Comparison of ENCODE assay signal across 9 mouse cellular contexts in genomic region chr8:111712588-111712987, GRCm38 (mm10). TPM values are rescaled to one million over a fixed set of nuclear protein-coding genes. Genes with fewer than 3 reads are reported as not detected.
A peak's percentile ranks its signal among the peaks of the same experiment; 100 is the strongest.
DNase-seq lines count a peak whose midpoint lies in the region; ATAC-seq and TF ChIP-seq lines count a peak whose summit lies in the region.
"Had no signal": no experiment of that assay in that cellular context is flagged by ENCODE, and none has a peak within 500 bp of the region (broad histone marks: within the 10 kb centered on the region; RNA-seq: fewer than 3 reads in every experiment).

No protein-coding gene starts in this region.

- intact Hi-C loops in gastrocnemius, adult 2 months (cut with DNase I): loop anchor here (1.0 to 5.0 kb wide), 2 partner anchors 35 to 113 kb away; no protein-coding TSS in a partner anchor

- no peak overlapping the region for H3K27ac ChIP-seq in ES-Bruce4 (ENCODE audit: insufficient read depth, low read length)
- H3K27ac ChIP-seq in gastrocnemius, adult 2 months: no peak overlapping the region
- H3K27ac ChIP-seq in kidney, postnatal 0 days: no peak overlapping the region
- H3K27ac ChIP-seq: lung, embryonic 15.5 days had no signal

- H3K4me2 ChIP-seq in kidney, postnatal 0 days (ENCODE audit: low read length): no peak overlapping the region
- no peak overlapping the region for H3K4me2 ChIP-seq in myocyte (ENCODE audit: low read depth)
- H3K4me2 ChIP-seq: lung, embryonic 15.5 days had no signal

- peak; percentile 61 to 68 for DNase-seq in left cerebral cortex, adult 18-20 months (ENCODE audit: low spot score in 2 of 2)
- no peak for DNase-seq in left cerebral cortex, adult 11 months (ENCODE audit: low spot score)
- DNase-seq in brain, embryonic 14.5 days (ENCODE audit: low read depth): peak; percentile 76
- DNase-seq in gastrocnemius, adult 2 months: peak; percentile 86
- peak; percentile 87 for DNase-seq in kidney, postnatal 0 days (ENCODE audit: low spot score)

- H3K27me3 ChIP-seq in ES-Bruce4 (ENCODE audit: control insufficient read depth, insufficient read depth, low read length, poor library complexity, severe bottlenecking) (no peaks in the 10 kb centered on the region), myocyte (ENCODE audit: control insufficient read depth, insufficient read depth, insufficient read length) (no peaks in the 10 kb centered on the region)
- H3K27me3 ChIP-seq in kidney, postnatal 0 days (ENCODE audit: insufficient read depth, low read length): no peaks in the 10 kb centered on the region
- H3K27me3 ChIP-seq: lung, embryonic 15.5 days had no signal

- 62% methylated on average over 6 of the region's 6 CpGs for WGBS in kidney, postnatal 0 days

- H3ac ChIP-seq in myocyte (ENCODE audit: control insufficient read depth, insufficient read length): no peak overlapping the region

- H3K9me3 ChIP-seq in ES-Bruce4 (replicated peaks; ENCODE audit: control insufficient read depth, insufficient read depth, low read length, poor library complexity, severe bottlenecking): no peaks in the 10 kb centered on the region
- H3K9me3 ChIP-seq in kidney, postnatal 0 days (replicated peaks; ENCODE audit: low read length): no peaks in the 10 kb centered on the region
- H3K9me3 ChIP-seq: lung, embryonic 15.5 days had no signal

- no peak for TF ChIP-seq EP300 in ES-Bruce4 (IDR thresholded peaks at IDR 0.05; ENCODE audit: insufficient read depth, low read depth, low read length)

- H3K9ac ChIP-seq in ES-Bruce4 (ENCODE audit: low read depth, poor library complexity, severe bottlenecking): no peak overlapping the region
- no peak overlapping the region for H3K9ac ChIP-seq in kidney, postnatal 0 days (ENCODE audit: low read depth, low read length)
- H3K9ac ChIP-seq: lung, embryonic 15.5 days had no signal

- peaks cover 34% of the 10 kb centered on the region for H3K36me3 ChIP-seq in ES-Bruce4 (ENCODE audit: control insufficient read depth, insufficient read depth, low read length, poor library complexity, severe bottlenecking)
- H3K36me3 ChIP-seq in kidney, postnatal 0 days (ENCODE audit: insufficient read depth, low read length): peaks cover 65% of the 10 kb centered on the region
- H3K36me3 ChIP-seq in myocyte (ENCODE audit: control insufficient read depth, insufficient read depth): peaks cover 41% of the 10 kb centered on the region

- peaks cover 4% of the 10 kb centered on the region for H3K4me1 ChIP-seq in ES-Bruce4 (ENCODE audit: control insufficient read depth, insufficient read depth, low read length)
- peaks cover 10% of the 10 kb centered on the region; the same call in 1 of the 2 replicates for H3K4me1 ChIP-seq in kidney, postnatal 0 days (replicated peaks; ENCODE audit: insufficient read depth, low read length)

- no peak overlapping the region for H3K4me3 ChIP-seq in ES-Bruce4 (ENCODE audit: low read depth, low read length)
- no peak overlapping the region for H3K4me3 ChIP-seq in gastrocnemius, adult 2 months
- H3K4me3 ChIP-seq in kidney, postnatal 0 days (replicated peaks; ENCODE audit: low read depth, low read length): no peak overlapping the region
- no peak overlapping the region for H3K4me3 ChIP-seq in myocyte
- H3K4me3 ChIP-seq: lung, embryonic 15.5 days had no signal

- TF ChIP-seq POLR2A in ES-Bruce4 (IDR thresholded peaks at IDR 0.05; ENCODE audit: insufficient read depth, low read length): no peak
- TF ChIP-seq POLR2A in brain, embryonic 14.5 days (IDR thresholded peaks at IDR 0.05; ENCODE audit: borderline replicate concordance, extremely low read depth, insufficient read depth, insufficient read length, poor library complexity, severe bottlenecking): no peak
- TF ChIP-seq POLR2A in myocyte (IDR thresholded peaks at IDR 0.05; ENCODE audit: insufficient read length, low read depth): no peak

- no peak for ATAC-seq in kidney, postnatal 0 days (replicated peaks; ENCODE audit: low FRiP score, low read depth)
- no peak for ATAC-seq in monocyte, adult 5-6 weeks (replicated peaks; ENCODE audit: insufficient number of reproducible peaks, low FRiP score, low TSS enrichment, poor library complexity, severe bottlenecking)

- H3K79me2 ChIP-seq in myocyte (ENCODE audit: control insufficient read depth, insufficient read depth): peaks cover 19% of the 10 kb centered on the region

- peak; percentile 88 for TF ChIP-seq CTCF in ES-Bruce4 (IDR thresholded peaks at IDR 0.05; ENCODE audit: low read depth, low read length)
- TF ChIP-seq CTCF in brain, embryonic 14.5 days (IDR thresholded peaks at IDR 0.05; ENCODE audit: borderline replicate concordance, extremely low read depth, insufficient read depth, insufficient read length): peak; percentile 78
- peak; percentile 95 for TF ChIP-seq CTCF in gastrocnemius, adult 2 months (IDR thresholded peaks at IDR 0.05)
- TF ChIP-seq CTCF in kidney, postnatal 0 days (IDR thresholded peaks at IDR 0.05; ENCODE audit: low read depth): peak; percentile 91

TF ChIP-seq in myocyte, 11 proteins besides CTCF, POLR2A, EP300 and RAD21:
- no peak for TF ChIP-seq TCF12 (IDR thresholded peaks at IDR 0.05; ENCODE audit: insufficient read depth, poor library complexity, severe bottlenecking)
- no peak for TF ChIP-seq MAX (IDR thresholded peaks at IDR 0.05; ENCODE audit: low read depth)
- no peak for TF ChIP-seq SRF (IDR thresholded peaks at IDR 0.05; ENCODE audit: control insufficient read depth, insufficient read length, low read depth)
- peak; percentile 45 for TF ChIP-seq POLR2AphosphoS2 (IDR thresholded peaks at IDR 0.05; ENCODE audit: insufficient read length, low read depth)
- no peak for TF ChIP-seq MYOD1 (IDR thresholded peaks at IDR 0.05; ENCODE audit: control insufficient read depth in 1 of 3, insufficient read length in 2 of 3, low read depth in 2 of 3)
- no peak for TF ChIP-seq REST (IDR thresholded peaks at IDR 0.05; ENCODE audit: insufficient read depth, insufficient read length)
- TF ChIP-seq USF1 (IDR thresholded peaks at IDR 0.05; ENCODE audit: low read depth): no peak
- no peak for TF ChIP-seq E2F4 (IDR thresholded peaks at IDR 0.05; ENCODE audit: insufficient read depth)

RNA-seq across cellular contexts. Expression of gene Ctrb1, which starts 21.8 kb away (rescaled TPM):
- total RNA-seq in left cerebral cortex, adult 18-20 months (2021): not detected
- polyA plus RNA-seq in ES-Bruce4 (2011; ENCODE audit: insufficient read depth, insufficient read length, low read depth, missing spikeins) (not detected in 2 replicates), myocyte (2012; fragmentation: generic; extraction: Trizol) (85.4 TPM)
- polyA plus RNA-seq in brain, embryonic 14.5 days (2012; rRNA removed): 0.10 and 0.22 TPM in 2 replicates
- not detected for total RNA-seq in gastrocnemius, adult 2 months (2021)
- polyA plus RNA-seq in kidney, postnatal 0 days (2015; fragmentation: Nextera tagmentation; extraction: Ambion mirVana): not detected in 2 replicates
- not detected in 3 replicates for total RNA-seq in monocyte, adult 5-6 weeks (2017)

RNA-seq across cellular contexts. Expression of gene Bcar1, which starts 31.0 kb away (rescaled TPM):
- 10 to 100 TPM; 51.1 to 51.3 TPM for total RNA-seq in left cerebral cortex, adult 18-20 months (2021)
- 59.8 and 64.6 TPM in 2 replicates for polyA plus RNA-seq in ES-Bruce4 (2011; ENCODE audit: insufficient read depth, insufficient read length, low read depth, missing spikeins)
- polyA plus RNA-seq in brain, embryonic 14.5 days (2012; rRNA removed): 101 and 113 TPM in 2 replicates
- total RNA-seq in gastrocnemius, adult 2 months (2021): 10 to 100 TPM; 10.8 to 12.6 TPM
- polyA plus RNA-seq in kidney, postnatal 0 days (2015; fragmentation: Nextera tagmentation; extraction: Ambion mirVana): 48.7 and 49.1 TPM in 2 replicates
- 81.9 TPM for polyA plus RNA-seq in myocyte (2012; fragmentation: generic; extraction: Trizol)
- total RNA-seq in monocyte, adult 5-6 weeks (2017): not detected in 3 replicates

Comparison
In these comparisons a context has a peak if more than half of its experiments do, and no peak if none do; other contexts are left out.
1. RNA of gene Ctrb1, which starts 21.8 kb away (polyA plus RNA-seq): 85.4 TPM in myocyte (single experiment); 0.10 to 0.22 TPM in brain, embryonic 14.5 days, not detected in ES-Bruce4 and not detected in kidney, postnatal 0 days; every median in the first group is over 10 times any median in the second.
2. Peak in every context shown above with its lines, with median percentiles within 50 percentile points of each other: CTCF ChIP-seq.